ENCODE assay signal across 11 mouse cellular contexts in the genomic region with DNA sequence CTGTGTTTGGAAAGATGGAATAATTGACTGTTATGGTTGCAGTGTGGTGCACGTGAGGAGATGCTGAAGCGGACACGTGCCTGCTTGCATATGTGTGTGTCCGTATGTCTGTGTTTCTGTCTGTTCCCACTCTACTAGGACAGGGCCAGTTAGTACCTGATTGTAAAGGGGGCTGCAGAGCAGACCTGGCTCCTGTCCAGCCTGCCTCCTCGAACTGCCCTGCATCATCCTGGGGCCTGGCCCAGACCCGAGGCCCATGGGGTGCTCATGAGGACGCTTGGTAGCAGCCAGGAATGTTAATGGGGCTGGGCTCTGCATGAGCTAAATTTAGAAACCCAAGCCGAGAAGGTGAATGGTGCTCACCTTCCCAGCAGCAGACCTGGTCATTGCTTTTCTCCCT. TPM values are rescaled to one million over a fixed set of nuclear protein-coding genes. Genes with fewer than 3 reads are reported as not detected.
DNase-seq lines count a peak whose midpoint lies in the region; ATAC-seq and TF ChIP-seq lines count a peak whose summit lies in the region.
"Had no signal": no experiment of that assay in that cellular context is flagged by ENCODE, and none has a peak within 500 bp of the region (broad histone marks: within the 10 kb centered on the region; RNA-seq: fewer than 3 reads in every experiment).

No protein-coding gene starts in this region.

- H3K27ac ChIP-seq in limb, embryonic 12.5 days, result peak overlapping the region; percentile 12; the same call in 1 of the 2 replicates
- H3K27ac ChIP-seq in limb, embryonic 10.5 days, result no peak overlapping the region
- H3K27ac ChIP-seq in kidney, postnatal 0 days, result 0 out of 2 replicates have a peak overlapping the region, but pooled peaks have one; percentile 25
- H3K27ac ChIP-seq: forebrain, embryonic 12.5 days had no signal

- ATAC-seq in limb, embryonic 12.5 days (ENCODE audit: insufficient number of reproducible peaks, insufficient read depth, low FRiP score, low TSS enrichment, low read depth), result no peak
- ATAC-seq in kidney, postnatal 0 days (replicated peaks; ENCODE audit: low FRiP score, low read depth), result no peak
- ATAC-seq in activated CD4-positive, CD25-positive, alpha-beta regulatory T cell, adult 4 months, result no peak

- no peak overlapping the region for H3K4me2 ChIP-seq in limb, embryonic 12.5 days
- no peak overlapping the region for H3K4me2 ChIP-seq in kidney, postnatal 0 days (ENCODE audit: low read length)
- H3K4me2 ChIP-seq: forebrain, embryonic 12.5 days had no signal

- no peaks in the 10 kb centered on the region for H3K36me3 ChIP-seq in limb, embryonic 12.5 days
- H3K36me3 ChIP-seq in limb, embryonic 10.5 days, result no peaks in the 10 kb centered on the region
- H3K36me3 ChIP-seq in kidney, postnatal 0 days (ENCODE audit: insufficient read depth, low read length), result no peaks in the 10 kb centered on the region
- H3K36me3 ChIP-seq: forebrain, embryonic 12.5 days had no signal

- H3K9ac ChIP-seq in limb, embryonic 12.5 days (replicated peaks), result 0 out of 2 replicates have a peak overlapping the region, but pooled peaks have one; percentile 18
- H3K9ac ChIP-seq in kidney, postnatal 0 days (ENCODE audit: low read depth, low read length), result no peak overlapping the region
- H3K9ac ChIP-seq: forebrain, embryonic 12.5 days had no signal

- H3K4me3 ChIP-seq in limb, embryonic 12.5 days (replicated peaks), result no peak overlapping the region
- no peak overlapping the region for H3K4me3 ChIP-seq in limb, embryonic 10.5 days
- no peak overlapping the region for H3K4me3 ChIP-seq in kidney, postnatal 0 days (replicated peaks; ENCODE audit: low read depth, low read length)
- H3K4me3 ChIP-seq: forebrain, embryonic 12.5 days had no signal

- H3K9me3 ChIP-seq in limb, embryonic 12.5 days, result no peaks in the 10 kb centered on the region
- H3K9me3 ChIP-seq in limb, embryonic 10.5 days (replicated peaks), result no peaks in the 10 kb centered on the region
- H3K9me3 ChIP-seq in kidney, postnatal 0 days (replicated peaks; ENCODE audit: low read length), result no peaks in the 10 kb centered on the region
- H3K9me3 ChIP-seq: forebrain, embryonic 12.5 days had no signal

- peaks cover 29% of the 10 kb centered on the region for H3K4me1 ChIP-seq in limb, embryonic 12.5 days (replicated peaks)
- peaks cover 37% of the 10 kb centered on the region for H3K4me1 ChIP-seq in limb, embryonic 10.5 days
- H3K4me1 ChIP-seq in kidney, postnatal 0 days (replicated peaks; ENCODE audit: insufficient read depth, low read length), result peaks cover 7% of the 10 kb centered on the region; the same call in 1 of the 2 replicates

- TF ChIP-seq CTCF in kidney, postnatal 0 days (IDR thresholded peaks at IDR 0.05; ENCODE audit: low read depth), result no peak

- DNase-seq in limb, embryonic 10.5 days (ENCODE audit: low spot score), result no peak
- DNase-seq in cerebellum, adult 8-10 months, result peak; percentile 79
- peak; percentile 51 for DNase-seq in heart, adult 8-10 months (ENCODE audit: low spot score)
- no peak for DNase-seq in kidney, postnatal 0 days (ENCODE audit: low spot score)
- DNase-seq in right cerebral cortex, postnatal 25 days, result no peak
- no peak for DNase-seq in left cerebral cortex, adult 18-20 months (ENCODE audit: low spot score in 2 of 2)

- WGBS in limb, embryonic 12.5 days, result 42% methylated on average over 8 of the region's 8 CpGs
- WGBS in limb, embryonic 10.5 days, result 55% methylated on average over 8 of the region's 8 CpGs
- WGBS in kidney, postnatal 0 days, result 52% methylated on average over 8 of the region's 8 CpGs

- H3K27me3 ChIP-seq in limb, embryonic 12.5 days, result peaks cover 38% of the 10 kb centered on the region
- peaks cover 43% of the 10 kb centered on the region for H3K27me3 ChIP-seq in limb, embryonic 10.5 days (ENCODE audit: low read depth, poor library complexity, severe bottlenecking)
- no peaks in the 10 kb centered on the region for H3K27me3 ChIP-seq in kidney, postnatal 0 days (ENCODE audit: insufficient read depth, low read length)

RNA-seq across cellular contexts. Expression of gene Syt7, which starts 28.0 kb away (rescaled TPM):
- 0.33 and 0.84 TPM in 2 replicates for polyA plus RNA-seq in limb, embryonic 12.5 days (2016; fragmentation: Nextera tagmentation; extraction: Ambion mirVana)
- polyA plus RNA-seq in limb, embryonic 10.5 days (2016; fragmentation: Nextera tagmentation; extraction: Ambion mirVana), result 0.33 and 0.41 TPM in 2 replicates
- 10 to 100 TPM; 33.2 to 39.1 (median 35.8) TPM for total RNA-seq in heart, adult 8-10 months (2022)
- polyA plus RNA-seq in kidney, postnatal 0 days (2015; fragmentation: Nextera tagmentation; extraction: Ambion mirVana), result 1.2 and 1.7 TPM in 2 replicates
- polyA plus RNA-seq in activated CD4-positive, CD25-positive, alpha-beta regulatory T cell, adult 4 months (2017; shearing (Covaris generic)), result under 1 TPM in 1 of 2 experiments, not detected in 1; 0.05 TPM
- total RNA-seq in left cerebral cortex, adult 18-20 months (2021), result 100 to 1,000 TPM; 267 to 301 TPM
- total RNA-seq: common myeloid progenitor, adult 5-6 weeks; granulocyte monocyte progenitor cell, adult 5-6 weeks had no signal

RNA-seq across cellular contexts. Expression of gene Lrrc10b, which starts 40.4 kb away (rescaled TPM):
- 0.10 and 0.26 TPM in 2 replicates for polyA plus RNA-seq in limb, embryonic 12.5 days (2016; fragmentation: Nextera tagmentation; extraction: Ambion mirVana)
- 0.11 TPM in 1 of 2 replicates, not detected in the other for polyA plus RNA-seq in limb, embryonic 10.5 days (2016; fragmentation: Nextera tagmentation; extraction: Ambion mirVana)
- 1 to 10 TPM in 2 of 4 experiments, under 1 TPM in 2; 0.38 to 6.4 (median 1.9) TPM for total RNA-seq in heart, adult 8-10 months (2022)
- 0.80 and 0.84 TPM in 2 replicates for polyA plus RNA-seq in kidney, postnatal 0 days (2015; fragmentation: Nextera tagmentation; extraction: Ambion mirVana)
- polyA plus RNA-seq in activated CD4-positive, CD25-positive, alpha-beta regulatory T cell, adult 4 months (2017; shearing (Covaris generic)), result not detected
- total RNA-seq in left cerebral cortex, adult 18-20 months (2021), result 10 to 100 TPM; 12.7 to 27.8 TPM
- total RNA-seq: common myeloid progenitor, adult 5-6 weeks; granulocyte monocyte progenitor cell, adult 5-6 weeks had no signal

Comparison
In these comparisons a context has a peak if more than half of its experiments do, and no peak if none do; other contexts are left out.
1. DNase-seq: peak in cerebellum, adult 8-10 months (single experiment) and heart, adult 8-10 months (single experiment); none in limb, embryonic 10.5 days (single experiment), kidney, postnatal 0 days (single experiment), right cerebral cortex, postnatal 25 days (single experiment) and left cerebral cortex, adult 18-20 months (0 of 2).